Mouse (Mus musculus): ENCODE results near the gene Fbxl15. TPM values are rescaled to one million over a fixed set of nuclear protein-coding genes. Genes with fewer than 3 reads are reported as not detected.

The Fbxl15 gene
- total and polyA plus RNA-seq, 2 experiments from 2014 or later: 10.4 to 12.2 TPM

GRCm38 (mm10) chr19:46309651-46310305, 18.2 kb upstream of the Fbxl15 start:
- ATAC-seq (ENCODE audit: insufficient read depth, low read depth) (no peak), DNase-seq (ENCODE audit: low spot score) (no peak)
- no peaks in the 10 kb centered on the region for H3K9me3 ChIP-seq (replicated peaks; ENCODE audit: control insufficient read depth, low read length)
- H3K4me1 ChIP-seq (ENCODE audit: control insufficient read depth, insufficient read depth): peaks cover 6% of the 10 kb centered on the region; the same call in 1 of the 2 replicates
- no peak overlapping the region for H3K4me3 ChIP-seq (ENCODE audit: low read depth, low read length)
- H3K27me3 ChIP-seq (ENCODE audit: control insufficient read depth, insufficient read depth, low read length): peaks cover 20% of the 10 kb centered on the region
- no peak overlapping the region for H3K4me2 ChIP-seq (ENCODE audit: low read depth, low read length)
- 84% methylated on average over 21 of the region's 21 CpGs for WGBS
- no peak overlapping the region for H3K9ac ChIP-seq (replicated peaks; ENCODE audit: low read depth, low read length)
- TF ChIP-seq EP300 (IDR thresholded peaks at IDR 0.05; ENCODE audit: low read depth) (no peak), CTCF (IDR thresholded peaks at IDR 0.05; ENCODE audit: low read depth) (no peak)
- H3K27ac ChIP-seq (ENCODE audit: low read depth): no peak overlapping the region
- peaks cover 43% of the 10 kb centered on the region for H3K36me3 ChIP-seq (replicated peaks; ENCODE audit: control insufficient read depth, insufficient read depth, low read length)

GRCm38 (mm10) chr19:46310312-46310865, 17.6 kb upstream of the Fbxl15 start:
- DNase-seq (ENCODE audit: low spot score): no peak
- Histone ChIP-seq H3K9ac (replicated peaks; ENCODE audit: low read depth, low read length) (no peak overlapping the region), H3K4me3 (ENCODE audit: low read depth, low read length) (no peak overlapping the region), H3K27ac (ENCODE audit: low read depth) (no peak overlapping the region), H3K4me1 (ENCODE audit: control insufficient read depth, insufficient read depth) (peaks cover 6% of the 10 kb centered on the region; the same call in 1 of the 2 replicates), H3K4me2 (ENCODE audit: low read depth, low read length) (no peak overlapping the region), H3K36me3 (replicated peaks; ENCODE audit: control insufficient read depth, insufficient read depth, low read length) (peaks cover 43% of the 10 kb centered on the region), H3K27me3 (ENCODE audit: control insufficient read depth, insufficient read depth, low read length) (peaks cover 26% of the 10 kb centered on the region), H3K9me3 (replicated peaks; ENCODE audit: control insufficient read depth, low read length) (no peaks in the 10 kb centered on the region)
- 88% methylated on average over 12 of the region's 12 CpGs for WGBS
- no peak for ATAC-seq (ENCODE audit: insufficient read depth, low read depth)
- TF ChIP-seq EP300 (IDR thresholded peaks at IDR 0.05; ENCODE audit: low read depth): no peak
- no peak for TF ChIP-seq CTCF (IDR thresholded peaks at IDR 0.05; ENCODE audit: low read depth)

GRCm38 (mm10) chr19:46311341-46311740, 16.6 kb upstream of the Fbxl15 start:
- no peak for ATAC-seq (ENCODE audit: insufficient read depth, low read depth)
- H3K4me3 ChIP-seq (ENCODE audit: low read depth, low read length): no peak overlapping the region
- TF ChIP-seq EP300 (IDR thresholded peaks at IDR 0.05; ENCODE audit: low read depth): no peak
- no peak for TF ChIP-seq CTCF (IDR thresholded peaks at IDR 0.05; ENCODE audit: low read depth)
- H3K9me3 ChIP-seq (replicated peaks; ENCODE audit: control insufficient read depth, low read length): no peaks in the 10 kb centered on the region
- no peak overlapping the region for H3K27ac ChIP-seq (ENCODE audit: low read depth)
- whole genome bisulfite sequencing: 87% methylated on average over 9 of the region's 9 CpGs
- H3K9ac ChIP-seq (replicated peaks; ENCODE audit: low read depth, low read length): no peak overlapping the region
- peaks cover 1% of the 10 kb centered on the region; the same call in 1 of the 2 replicates for H3K4me1 ChIP-seq (ENCODE audit: control insufficient read depth, insufficient read depth)
- no peak for DNase-seq (ENCODE audit: low spot score)
- H3K36me3 ChIP-seq (replicated peaks; ENCODE audit: control insufficient read depth, insufficient read depth, low read length): peaks cover 43% of the 10 kb centered on the region
- peaks cover 36% of the 10 kb centered on the region for H3K27me3 ChIP-seq (ENCODE audit: control insufficient read depth, insufficient read depth, low read length)
- H3K4me2 ChIP-seq (ENCODE audit: low read depth, low read length): no peak overlapping the region

- no peak for DNase-seq (ENCODE audit: low spot score)
- Histone ChIP-seq H3K9me3 (replicated peaks; ENCODE audit: control insufficient read depth, low read length) (no peaks in the 10 kb centered on the region), H3K27me3 (ENCODE audit: control insufficient read depth, insufficient read depth, low read length) (peaks cover 48% of the 10 kb centered on the region), H3K36me3 (replicated peaks; ENCODE audit: control insufficient read depth, insufficient read depth, low read length) (peaks cover 34% of the 10 kb centered on the region), H3K9ac (replicated peaks; ENCODE audit: low read depth, low read length) (no peak overlapping the region), H3K4me1 (ENCODE audit: control insufficient read depth, insufficient read depth) (no peaks in the 10 kb centered on the region), H3K4me3 (ENCODE audit: low read depth, low read length) (no peak overlapping the region), H3K4me2 (ENCODE audit: low read depth, low read length) (no peak overlapping the region), H3K27ac (ENCODE audit: low read depth) (no peak overlapping the region)
- 90% methylated on average over 21 of the region's 21 CpGs for WGBS
- no peak for ATAC-seq (ENCODE audit: insufficient read depth, low read depth)
- no peak for TF ChIP-seq EP300 (IDR thresholded peaks at IDR 0.05; ENCODE audit: low read depth)
- TF ChIP-seq CTCF (IDR thresholded peaks at IDR 0.05; ENCODE audit: low read depth): no peak
Measured at GRCm38 (mm10) chr19:46312566-46312965, 15.4 kb upstream of the Fbxl15 start.

- H3K27ac ChIP-seq (ENCODE audit: low read depth): no peak overlapping the region
- TF ChIP-seq EP300 (IDR thresholded peaks at IDR 0.05; ENCODE audit: low read depth) (no peak), CTCF (IDR thresholded peaks at IDR 0.05; ENCODE audit: low read depth) (no peak)
- ATAC-seq (ENCODE audit: insufficient read depth, low read depth) (no peak), DNase-seq (ENCODE audit: low spot score) (no peak)
- WGBS: 83% methylated on average over 9 of the region's 9 CpGs
- peaks cover 28% of the 10 kb centered on the region for H3K36me3 ChIP-seq (replicated peaks; ENCODE audit: control insufficient read depth, insufficient read depth, low read length)
- H3K27me3 ChIP-seq (ENCODE audit: control insufficient read depth, insufficient read depth, low read length): peaks cover 53% of the 10 kb centered on the region
- no peaks in the 10 kb centered on the region for H3K9me3 ChIP-seq (replicated peaks; ENCODE audit: control insufficient read depth, low read length)
- H3K4me1 ChIP-seq (ENCODE audit: control insufficient read depth, insufficient read depth): no peaks in the 10 kb centered on the region
- H3K4me2 ChIP-seq (ENCODE audit: low read depth, low read length): no peak overlapping the region
- no peak overlapping the region for H3K9ac ChIP-seq (replicated peaks; ENCODE audit: low read depth, low read length)
- no peak overlapping the region for H3K4me3 ChIP-seq (ENCODE audit: low read depth, low read length)
Measured at GRCm38 (mm10) chr19:46313116-46313515, 14.9 kb upstream of the Fbxl15 start.

Measured in heart, postnatal 0 days (tissue).